19 mouse cellular contexts compared by ENCODE assay signal in the genomic region with DNA sequence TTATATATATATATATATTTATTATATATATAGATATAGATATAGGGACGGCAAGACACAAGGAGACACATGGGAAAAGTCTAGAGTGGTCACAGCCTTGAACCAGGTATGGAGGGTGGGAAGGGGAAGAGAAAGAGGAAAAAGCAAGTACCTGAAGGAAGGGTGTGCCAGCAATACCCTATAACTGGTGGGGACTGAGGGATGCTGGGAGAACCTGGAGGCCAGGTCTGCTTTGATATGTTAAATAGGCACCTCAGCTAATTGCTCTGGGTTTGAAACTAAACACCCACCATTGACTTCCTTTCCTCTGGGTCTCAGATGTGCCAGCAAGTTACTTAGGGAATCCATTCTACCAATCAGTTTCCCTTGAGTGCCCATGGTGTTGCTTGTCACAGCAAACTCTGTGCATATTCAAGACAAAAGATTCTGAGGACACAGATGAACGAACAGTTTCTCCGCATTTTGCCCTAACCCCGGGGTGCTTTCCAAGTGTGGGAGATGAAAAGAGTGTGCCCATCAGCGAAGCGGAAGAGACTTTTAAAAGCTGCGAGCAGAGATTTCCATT. TPM values are rescaled to one million over a fixed set of nuclear protein-coding genes. Genes with fewer than 3 reads are reported as not detected.
A peak's percentile ranks its signal among the peaks of the same experiment; 100 is the strongest.
DNase-seq lines count a peak whose midpoint lies in the region; ATAC-seq lines count a peak whose summit lies in the region.
"Had no signal": no experiment of that assay in that cellular context is flagged by ENCODE, and none has a peak within 500 bp of the region (broad histone marks: within the 10 kb centered on the region; RNA-seq: fewer than 3 reads in every experiment).

No protein-coding gene starts in this region.

- no peak overlapping the region for H3K4me3 ChIP-seq in hindbrain, embryonic 14.5 days (replicated peaks; ENCODE audit: low read length)
- H3K4me3 ChIP-seq in hindbrain, embryonic 12.5 days, result no peak overlapping the region
- H3K4me3 ChIP-seq in midbrain, embryonic 16.5 days (ENCODE audit: low read depth, low read length), result no peak overlapping the region
- H3K4me3 ChIP-seq in midbrain, embryonic 10.5 days, result no peak overlapping the region
- H3K4me3 ChIP-seq in forebrain, embryonic 14.5 days (ENCODE audit: low read depth, low read length), result no peak overlapping the region
- H3K4me3 ChIP-seq in neural tube, embryonic 13.5 days, result no peak overlapping the region
- H3K4me3 ChIP-seq: embryonic facial prominence, embryonic 15.5 days; heart, adult 2 months; limb, embryonic 12.5 days; liver, embryonic 13.5 days; lung, embryonic 15.5 days had no signal

- no peaks in the 10 kb centered on the region for H3K4me1 ChIP-seq in hindbrain, embryonic 14.5 days (replicated peaks; ENCODE audit: control insufficient read depth, insufficient read depth, low read length)
- no peaks in the 10 kb centered on the region for H3K4me1 ChIP-seq in hindbrain, embryonic 12.5 days
- H3K4me1 ChIP-seq in midbrain, embryonic 16.5 days (ENCODE audit: control insufficient read depth, insufficient read depth, low read length), result no peaks in the 10 kb centered on the region
- peaks cover 6% of the 10 kb centered on the region; the same call in 1 of the 2 replicates for H3K4me1 ChIP-seq in midbrain, embryonic 10.5 days
- H3K4me1 ChIP-seq in forebrain, embryonic 14.5 days (ENCODE audit: control insufficient read depth, insufficient read depth, low read length), result peaks cover 3% of the 10 kb centered on the region; the same call in 1 of the 2 replicates
- 0 out of 2 replicates have a peak, but pooled peaks cover 4% of the 10 kb centered on the region for H3K4me1 ChIP-seq in neural tube, embryonic 13.5 days (replicated peaks)
- H3K4me1 ChIP-seq: embryonic facial prominence, embryonic 15.5 days; limb, embryonic 12.5 days; liver, embryonic 13.5 days; lung, embryonic 15.5 days had no signal

- ATAC-seq in hindbrain, embryonic 14.5 days (ENCODE audit: low FRiP score), result no peak
- ATAC-seq in hindbrain, embryonic 12.5 days (ENCODE audit: low FRiP score), result no peak
- no peak for ATAC-seq in midbrain, embryonic 16.5 days
- peak; percentile 55 for ATAC-seq in forebrain, embryonic 14.5 days
- ATAC-seq in neural tube, embryonic 13.5 days (ENCODE audit: low read depth), result no peak

- H3K9ac ChIP-seq in hindbrain, embryonic 14.5 days, result no peak overlapping the region
- H3K9ac ChIP-seq in hindbrain, embryonic 12.5 days, result no peak overlapping the region
- no peak overlapping the region for H3K9ac ChIP-seq in midbrain, embryonic 16.5 days (ENCODE audit: low read depth, low read length)
- no peak overlapping the region; the same call in 1 of the 2 replicates for H3K9ac ChIP-seq in forebrain, embryonic 14.5 days (ENCODE audit: low read length)
- no peak overlapping the region for H3K9ac ChIP-seq in neural tube, embryonic 13.5 days
- H3K9ac ChIP-seq: embryonic facial prominence, embryonic 15.5 days; limb, embryonic 12.5 days; liver, embryonic 13.5 days; lung, embryonic 15.5 days had no signal

- H3K36me3 ChIP-seq in hindbrain, embryonic 14.5 days (replicated peaks; ENCODE audit: control insufficient read depth, insufficient read depth), result no peaks in the 10 kb centered on the region
- H3K36me3 ChIP-seq in hindbrain, embryonic 12.5 days, result no peaks in the 10 kb centered on the region
- H3K36me3 ChIP-seq in midbrain, embryonic 16.5 days (ENCODE audit: control insufficient read depth, insufficient read depth, low read length), result no peaks in the 10 kb centered on the region
- no peaks in the 10 kb centered on the region for H3K36me3 ChIP-seq in midbrain, embryonic 10.5 days
- no peaks in the 10 kb centered on the region for H3K36me3 ChIP-seq in forebrain, embryonic 14.5 days (ENCODE audit: control insufficient read depth, insufficient read depth, low read length)
- no peaks in the 10 kb centered on the region for H3K36me3 ChIP-seq in neural tube, embryonic 13.5 days
- H3K36me3 ChIP-seq: embryonic facial prominence, embryonic 15.5 days; limb, embryonic 12.5 days; liver, embryonic 13.5 days; lung, embryonic 15.5 days had no signal

- DNase-seq in hindbrain, embryonic 14.5 days (ENCODE audit: low spot score), result no peak
- DNase-seq in midbrain, embryonic 10.5 days (ENCODE audit: low spot score), result no peak
- peak; percentile 57 for DNase-seq in forebrain, embryonic 14.5 days (ENCODE audit: low spot score)
- DNase-seq in gastrocnemius, postnatal 36 days, result no peak
- DNase-seq in adrenal gland, postnatal 36 days, result no peak
- DNase-seq: cerebellum, adult 9-10 months; gastrocnemius, postnatal 10 days; heart, adult 2 months; kidney, postnatal 36 days; layer of hippocampus, adult 9-11 months; liver, embryonic 13.5 days; right cerebral cortex, adult 18-20 months had no signal

- no peak overlapping the region for H3K27ac ChIP-seq in hindbrain, embryonic 14.5 days
- no peak overlapping the region for H3K27ac ChIP-seq in hindbrain, embryonic 12.5 days
- no peak overlapping the region for H3K27ac ChIP-seq in midbrain, embryonic 16.5 days (ENCODE audit: low read length)
- no peak overlapping the region for H3K27ac ChIP-seq in midbrain, embryonic 10.5 days (replicated peaks)
- no peak overlapping the region for H3K27ac ChIP-seq in forebrain, embryonic 14.5 days (ENCODE audit: low read depth, low read length)
- no peak overlapping the region for H3K27ac ChIP-seq in neural tube, embryonic 13.5 days (replicated peaks)
- H3K27ac ChIP-seq: embryonic facial prominence, embryonic 15.5 days; heart, adult 2 months; limb, embryonic 12.5 days; liver, embryonic 13.5 days; lung, embryonic 15.5 days had no signal

- intact Hi-C loops in gastrocnemius, postnatal 36 days (cut with DNase I), result no loop called here

- H3K27me3 ChIP-seq in hindbrain, embryonic 14.5 days (ENCODE audit: control insufficient read depth, insufficient read depth, low read length), result no peaks in the 10 kb centered on the region
- no peaks in the 10 kb centered on the region for H3K27me3 ChIP-seq in hindbrain, embryonic 12.5 days
- H3K27me3 ChIP-seq in midbrain, embryonic 16.5 days (ENCODE audit: control insufficient read depth, insufficient read depth, low read depth, low read length), result no peaks in the 10 kb centered on the region
- H3K27me3 ChIP-seq in midbrain, embryonic 10.5 days (ENCODE audit: low read depth, poor library complexity, severe bottlenecking), result no peaks in the 10 kb centered on the region
- no peaks in the 10 kb centered on the region for H3K27me3 ChIP-seq in forebrain, embryonic 14.5 days (replicated peaks; ENCODE audit: control insufficient read depth, insufficient read depth, low read length)
- H3K27me3 ChIP-seq in neural tube, embryonic 13.5 days, result no peaks in the 10 kb centered on the region
- H3K27me3 ChIP-seq: embryonic facial prominence, embryonic 15.5 days; limb, embryonic 12.5 days; liver, embryonic 13.5 days; lung, embryonic 15.5 days had no signal

- no peaks in the 10 kb centered on the region for H3K9me3 ChIP-seq in hindbrain, embryonic 14.5 days (ENCODE audit: control insufficient read depth, low read length)
- no peaks in the 10 kb centered on the region for H3K9me3 ChIP-seq in hindbrain, embryonic 12.5 days (replicated peaks)
- H3K9me3 ChIP-seq in midbrain, embryonic 16.5 days (replicated peaks; ENCODE audit: control insufficient read depth, low read length, poor library complexity, severe bottlenecking), result no peaks in the 10 kb centered on the region
- no peaks in the 10 kb centered on the region for H3K9me3 ChIP-seq in midbrain, embryonic 10.5 days (replicated peaks)
- no peaks in the 10 kb centered on the region for H3K9me3 ChIP-seq in forebrain, embryonic 14.5 days (replicated peaks; ENCODE audit: control insufficient read depth, low read length)
- H3K9me3 ChIP-seq in neural tube, embryonic 13.5 days, result no peaks in the 10 kb centered on the region
- H3K9me3 ChIP-seq: embryonic facial prominence, embryonic 15.5 days; limb, embryonic 12.5 days; liver, embryonic 13.5 days; lung, embryonic 15.5 days had no signal

- H3K4me2 ChIP-seq in hindbrain, embryonic 14.5 days (replicated peaks), result peak overlapping the region; percentile 28
- no peak overlapping the region for H3K4me2 ChIP-seq in hindbrain, embryonic 12.5 days (replicated peaks)
- peak overlapping the region; percentile 41 for H3K4me2 ChIP-seq in midbrain, embryonic 16.5 days (ENCODE audit: low read length)
- peak overlapping the region; percentile 33 for H3K4me2 ChIP-seq in forebrain, embryonic 14.5 days (ENCODE audit: low read length)
- H3K4me2 ChIP-seq in neural tube, embryonic 13.5 days, result peak overlapping the region; percentile 2; the same call in 1 of the 2 replicates
- H3K4me2 ChIP-seq: embryonic facial prominence, embryonic 15.5 days; limb, embryonic 12.5 days; liver, embryonic 13.5 days; lung, embryonic 15.5 days had no signal

- WGBS in hindbrain, embryonic 14.5 days, result 26% methylated on average over 7 of the region's 7 CpGs
- WGBS in hindbrain, embryonic 12.5 days, result 41% methylated on average over 7 of the region's 7 CpGs
- 28% methylated on average over 7 of the region's 7 CpGs for WGBS in midbrain, embryonic 16.5 days
- WGBS in midbrain, embryonic 10.5 days, result 52% methylated on average over 7 of the region's 7 CpGs
- WGBS in forebrain, embryonic 14.5 days, result 11% methylated on average over 7 of the region's 7 CpGs
- 37% methylated on average over 7 of the region's 7 CpGs for whole genome bisulfite sequencing in neural tube, embryonic 13.5 days

RNA-seq across cellular contexts. Expression of a gene that starts 42.6 kb away (rescaled TPM):
- 17.8 and 18.6 TPM in 2 replicates for polyA plus RNA-seq in hindbrain, embryonic 14.5 days (2014; fragmentation: Nextera tagmentation; extraction: Ambion mirVana)
- 35.0 and 38.4 TPM in 2 replicates for polyA plus RNA-seq in hindbrain, embryonic 12.5 days (2016; fragmentation: Nextera tagmentation; extraction: Ambion mirVana)
- polyA plus RNA-seq in midbrain, embryonic 16.5 days (2015; fragmentation: Nextera tagmentation; extraction: Ambion mirVana), result 19.2 and 19.7 TPM in 2 replicates
- polyA plus RNA-seq in midbrain, embryonic 10.5 days (2016; fragmentation: Nextera tagmentation; extraction: Ambion mirVana), result 36.6 and 37.7 TPM in 2 replicates
- polyA plus RNA-seq in forebrain, embryonic 14.5 days (2014; fragmentation: Nextera tagmentation; extraction: Ambion mirVana), result 9.0 and 12.1 TPM in 2 replicates
- polyA plus RNA-seq in neural tube, embryonic 13.5 days (2015; fragmentation: Nextera tagmentation; extraction: Ambion mirVana), result 20.1 and 22.1 TPM in 2 replicates
- total RNA-seq in gastrocnemius, postnatal 36 days (2021), result 1 to 10 TPM; 2.0 to 2.1 TPM
- 10 to 100 TPM; 12.4 to 14.7 TPM for total RNA-seq in adrenal gland, postnatal 36 days (2021)
- total RNA-seq: megakaryocyte progenitor cell, adult 5-6 weeks had no signal
